Mouse (Mus musculus): ENCODE data around the gene Slc29a4. TPM values are rescaled to one million over a fixed set of nuclear protein-coding genes. Genes with fewer than 3 reads are reported as not detected.

Slc29a4 gene
- polyA plus RNA-seq, 1 experiment from 2014 or later, result 7.2 TPM

- H3K9ac ChIP-seq, result no peak overlapping the region
- H3K27ac ChIP-seq, result no peak overlapping the region
- H3K36me3 ChIP-seq, result peaks cover 61% of the 10 kb centered on the region
- no peaks in the 10 kb centered on the region for H3K9me3 ChIP-seq
- no peak overlapping the region for H3K4me3 ChIP-seq (replicated peaks)
- WGBS, result 87% methylated on average over 8 of the region's 8 CpGs
- ATAC-seq (ENCODE audit: insufficient read depth, low FRiP score, low read depth), result no peak
- no peaks in the 10 kb centered on the region for H3K4me1 ChIP-seq
- no peaks in the 10 kb centered on the region for H3K27me3 ChIP-seq (replicated peaks)
- no peak overlapping the region for H3K4me2 ChIP-seq
These were observed 67.5 kb downstream of the Slc29a4 start for GRCm38 (mm10) chr5:142759786-142760185.

GRCm38 (mm10) chr5:142761326-142761983 is 69.1 kb downstream of the Slc29a4 start:
- no peak for ATAC-seq (ENCODE audit: insufficient read depth, low FRiP score, low read depth)
- Histone ChIP-seq H3K27me3 (replicated peaks) (no peaks in the 10 kb centered on the region), H3K9ac (no peak overlapping the region), H3K9me3 (no peaks in the 10 kb centered on the region), H3K4me1 (no peaks in the 10 kb centered on the region), H3K36me3 (peaks cover 69% of the 10 kb centered on the region), H3K4me2 (no peak overlapping the region), H3K27ac (no peak overlapping the region), H3K4me3 (replicated peaks) (no peak overlapping the region)
- WGBS, result 83% methylated on average over 16 of the region's 16 CpGs

GRCm38 (mm10) chr5:142762082-142762807 is 69.9 kb downstream of the Slc29a4 start:
- Histone ChIP-seq H3K27ac (no peak overlapping the region), H3K4me1 (no peaks in the 10 kb centered on the region), H3K36me3 (peaks cover 77% of the 10 kb centered on the region), H3K4me3 (replicated peaks) (no peak overlapping the region), H3K27me3 (replicated peaks) (no peaks in the 10 kb centered on the region), H3K4me2 (no peak overlapping the region), H3K9me3 (no peaks in the 10 kb centered on the region), H3K9ac (no peak overlapping the region)
- WGBS, result 87% methylated on average over 21 of the region's 21 CpGs
- no peak for ATAC-seq (ENCODE audit: insufficient read depth, low FRiP score, low read depth)

- H3K27ac ChIP-seq, result no peak overlapping the region
- H3K4me1 ChIP-seq, result peaks cover 6% of the 10 kb centered on the region; the same call in 1 of the 2 replicates
- H3K9ac ChIP-seq, result no peak overlapping the region
- H3K4me3 ChIP-seq (replicated peaks), result no peak overlapping the region
- peaks cover 68% of the 10 kb centered on the region for H3K36me3 ChIP-seq
- H3K27me3 ChIP-seq (replicated peaks), result no peaks in the 10 kb centered on the region
- no peaks in the 10 kb centered on the region for H3K9me3 ChIP-seq
- no peak; the same call in 1 of the 2 replicates for ATAC-seq (ENCODE audit: insufficient read depth, low FRiP score, low read depth)
- H3K4me2 ChIP-seq, result no peak overlapping the region
- WGBS, result 54% methylated on average over 11 of the region's 11 CpGs
These were observed 72.0 kb downstream of the Slc29a4 start for GRCm38 (mm10) chr5:142764306-142764705.

GRCm38 (mm10) chr5:142764889-142765288 is 72.6 kb downstream of the Slc29a4 start:
- no peak overlapping the region for H3K27ac ChIP-seq
- ATAC-seq (ENCODE audit: insufficient read depth, low FRiP score, low read depth), result no peak
- H3K4me2 ChIP-seq, result no peak overlapping the region
- no peaks in the 10 kb centered on the region for H3K27me3 ChIP-seq (replicated peaks)
- WGBS, result 88% methylated on average over 15 of the region's 15 CpGs
- peaks cover 65% of the 10 kb centered on the region for H3K36me3 ChIP-seq
- H3K4me3 ChIP-seq (replicated peaks), result no peak overlapping the region
- peaks cover 6% of the 10 kb centered on the region; the same call in 1 of the 2 replicates for H3K4me1 ChIP-seq
- no peak overlapping the region for H3K9ac ChIP-seq
- H3K9me3 ChIP-seq, result no peaks in the 10 kb centered on the region

- no peaks in the 10 kb centered on the region for H3K27me3 ChIP-seq (replicated peaks)
- no peak for ATAC-seq (ENCODE audit: insufficient read depth, low FRiP score, low read depth)
- no peak overlapping the region for H3K4me3 ChIP-seq (replicated peaks)
- no peak overlapping the region for H3K9ac ChIP-seq
- peaks cover 67% of the 10 kb centered on the region for H3K36me3 ChIP-seq
- no peaks in the 10 kb centered on the region for H3K9me3 ChIP-seq
- WGBS, result 75% methylated on average over 3 of the region's 3 CpGs
- no peak overlapping the region for H3K27ac ChIP-seq
- H3K4me2 ChIP-seq, result no peak overlapping the region
- H3K4me1 ChIP-seq, result peaks cover 6% of the 10 kb centered on the region; the same call in 1 of the 2 replicates
These were observed 74.4 kb downstream of the Slc29a4 start for GRCm38 (mm10) chr5:142766708-142767107.

- Histone ChIP-seq H3K27ac (no peak overlapping the region), H3K36me3 (peaks cover 63% of the 10 kb centered on the region), H3K9me3 (no peaks in the 10 kb centered on the region), H3K4me2 (no peak overlapping the region), H3K4me3 (replicated peaks) (no peak overlapping the region), H3K9ac (no peak overlapping the region), H3K27me3 (replicated peaks) (no peaks in the 10 kb centered on the region), H3K4me1 (peaks cover 6% of the 10 kb centered on the region; the same call in 1 of the 2 replicates)
- no peak for ATAC-seq (ENCODE audit: insufficient read depth, low FRiP score, low read depth)
- WGBS, result 20% methylated on average over 7 of the region's 7 CpGs
These were observed 75.6 kb downstream of the Slc29a4 start for GRCm38 (mm10) chr5:142767937-142768336.

GRCm38 (mm10) chr5:142768352-142769267 is 76.3 kb downstream of the Slc29a4 start:
- 51% methylated on average over 10 of the region's 10 CpGs for WGBS
- H3K36me3 ChIP-seq, result peaks cover 63% of the 10 kb centered on the region
- H3K4me1 ChIP-seq, result peaks cover 6% of the 10 kb centered on the region; the same call in 1 of the 2 replicates
- H3K4me3 ChIP-seq (replicated peaks), result no peak overlapping the region
- H3K27me3 ChIP-seq (replicated peaks), result no peaks in the 10 kb centered on the region
- no peak overlapping the region for H3K4me2 ChIP-seq
- no peak overlapping the region for H3K9ac ChIP-seq
- no peak for ATAC-seq (ENCODE audit: insufficient read depth, low FRiP score, low read depth)
- H3K27ac ChIP-seq, result peak overlapping the region; percentile 35
- H3K9me3 ChIP-seq, result no peaks in the 10 kb centered on the region

GRCm38 (mm10) chr5:142769641-142770040 is 77.3 kb downstream of the Slc29a4 start:
- Histone ChIP-seq H3K27ac (peak overlapping the region; percentile 28; the same call in 1 of the 2 replicates), H3K9me3 (no peaks in the 10 kb centered on the region), H3K4me1 (peaks cover 6% of the 10 kb centered on the region; the same call in 1 of the 2 replicates), H3K4me3 (replicated peaks) (no peak overlapping the region), H3K4me2 (no peak overlapping the region), H3K27me3 (replicated peaks) (no peaks in the 10 kb centered on the region), H3K9ac (no peak overlapping the region), H3K36me3 (peaks cover 62% of the 10 kb centered on the region)
- ATAC-seq (ENCODE audit: insufficient read depth, low FRiP score, low read depth), result no peak
- WGBS, result 66% methylated on average over 5 of the region's 5 CpGs

- WGBS, result 89% methylated on average over 4 of the region's 4 CpGs
These were observed 78.7 kb downstream of the Slc29a4 start for GRCm38 (mm10) chr5:142771034-142771433.

GRCm38 (mm10) chr5:142771964-142772363 is 79.7 kb downstream of the Slc29a4 start:
- peaks cover 53% of the 10 kb centered on the region for H3K36me3 ChIP-seq
- no peak overlapping the region for H3K27ac ChIP-seq
- H3K4me2 ChIP-seq, result no peak overlapping the region
- no peak overlapping the region for H3K9ac ChIP-seq
- 89% methylated on average over 15 of the region's 15 CpGs for WGBS
- H3K9me3 ChIP-seq, result no peaks in the 10 kb centered on the region
- no peaks in the 10 kb centered on the region for H3K27me3 ChIP-seq (replicated peaks)
- ATAC-seq (ENCODE audit: insufficient read depth, low FRiP score, low read depth), result no peak
- peaks cover 6% of the 10 kb centered on the region; the same call in 1 of the 2 replicates for H3K4me1 ChIP-seq
- no peak overlapping the region for H3K4me3 ChIP-seq (replicated peaks)

More at GRCm38 (mm10) chr5:142771034-142771433, 78.7 kb downstream of the Slc29a4 start:
- Histone ChIP-seq H3K9ac (no peak overlapping the region), H3K27me3 (replicated peaks) (no peaks in the 10 kb centered on the region), H3K4me2 (no peak overlapping the region), H3K4me1 (peaks cover 6% of the 10 kb centered on the region; the same call in 1 of the 2 replicates), H3K9me3 (no peaks in the 10 kb centered on the region), H3K27ac (no peak overlapping the region), H3K36me3 (peaks cover 54% of the 10 kb centered on the region), H3K4me3 (replicated peaks) (no peak overlapping the region)
- no peak for ATAC-seq (ENCODE audit: insufficient read depth, low FRiP score, low read depth)
